Mouse (Mus musculus): ENCODE data around the gene Slc26a10. TPM values are rescaled to one million over a fixed set of nuclear protein-coding genes. Genes with fewer than 3 reads are reported as not detected.
"Not testable (repeated sequence)": the region's sequence is repeated elsewhere in the genome, so short reads cannot be mapped to it uniquely, and the experiment has no call there.

The Slc26a10 gene
- polyA plus RNA-seq, 1 experiment from 2014 or later, result 1.1 TPM

GRCm38 (mm10) chr10:127194428-127195327, 14.2 kb upstream of the Slc26a10 start:
- H3K9me3 ChIP-seq (ENCODE audit: control insufficient read depth, low read length), result no peaks in the 10 kb centered on the region
- H3K36me3 ChIP-seq (ENCODE audit: control insufficient read depth, insufficient read depth, low read length), result 0 out of 2 replicates have a peak, but pooled peaks cover 4% of the 10 kb centered on the region
- peak overlapping the region; percentile 94 for H3K27ac ChIP-seq (ENCODE audit: low read length)
- peak; percentile 53 for ATAC-seq (ENCODE audit: low read depth)
- peak overlapping the region; percentile 83 for H3K4me3 ChIP-seq (ENCODE audit: low read length)
- 5% methylated on average over 22 of the region's 22 CpGs for WGBS
- peak overlapping the region; percentile 88 for H3K4me2 ChIP-seq (ENCODE audit: low read depth, low read length)
- H3K27me3 ChIP-seq (ENCODE audit: control insufficient read depth, insufficient read depth, low read depth, low read length), result no peaks in the 10 kb centered on the region
- peak overlapping the region; percentile 89 for H3K9ac ChIP-seq (ENCODE audit: low read length)
- H3K4me1 ChIP-seq (replicated peaks; ENCODE audit: control insufficient read depth, insufficient read depth, low read length), result peaks cover 25% of the 10 kb centered on the region

GRCm38 (mm10) chr10:127193011-127193410, 12.6 kb upstream of the Slc26a10 start:
- Histone ChIP-seq H3K9ac (ENCODE audit: low read length) (no peak overlapping the region), H3K4me2 (ENCODE audit: low read depth, low read length) (no peak overlapping the region), H3K27me3 (ENCODE audit: control insufficient read depth, insufficient read depth, low read depth, low read length) (no peaks in the 10 kb centered on the region; the same call in 1 of the 2 replicates), H3K36me3 (ENCODE audit: control insufficient read depth, insufficient read depth, low read length) (0 out of 2 replicates have a peak, but pooled peaks cover 4% of the 10 kb centered on the region), H3K4me3 (ENCODE audit: low read length) (no peak overlapping the region), H3K4me1 (replicated peaks; ENCODE audit: control insufficient read depth, insufficient read depth, low read length) (peaks cover 38% of the 10 kb centered on the region), H3K27ac (ENCODE audit: low read length) (no peak overlapping the region), H3K9me3 (ENCODE audit: control insufficient read depth, low read length) (no peaks in the 10 kb centered on the region)
- ATAC-seq (ENCODE audit: low read depth), result no peak
- WGBS, result 81% methylated on average over 9 of the region's 9 CpGs

GRCm38 (mm10) chr10:127192057-127192328, 11.5 kb upstream of the Slc26a10 start:
- not testable (repeated sequence) for H3K4me2 ChIP-seq (ENCODE audit: low read depth, low read length); H3K27ac ChIP-seq (ENCODE audit: low read length); ATAC-seq (ENCODE audit: low read depth); H3K9ac ChIP-seq (ENCODE audit: low read length); H3K36me3 ChIP-seq (ENCODE audit: control insufficient read depth, insufficient read depth, low read length); H3K9me3 ChIP-seq (ENCODE audit: control insufficient read depth, low read length); H3K4me3 ChIP-seq (ENCODE audit: low read length); H3K27me3 ChIP-seq (ENCODE audit: control insufficient read depth, insufficient read depth, low read depth, low read length)
- peaks cover 38% of the 10 kb centered on the region for H3K4me1 ChIP-seq (replicated peaks; ENCODE audit: control insufficient read depth, insufficient read depth, low read length)
- WGBS, result 80% methylated on average over 1 of the region's 1 CpGs

- no peak overlapping the region for H3K9ac ChIP-seq (ENCODE audit: low read length)
- no peak overlapping the region for H3K4me2 ChIP-seq (ENCODE audit: low read depth, low read length)
- H3K9me3 ChIP-seq (ENCODE audit: control insufficient read depth, low read length), result 0 out of 2 replicates have a peak, but pooled peaks cover 3% of the 10 kb centered on the region
- no peak overlapping the region for H3K4me3 ChIP-seq (ENCODE audit: low read length)
- WGBS, result 72% methylated on average over 19 of the region's 19 CpGs
- H3K27ac ChIP-seq (ENCODE audit: low read length), result no peak overlapping the region
- peaks cover 10% of the 10 kb centered on the region for H3K36me3 ChIP-seq (ENCODE audit: control insufficient read depth, insufficient read depth, low read length)
- H3K27me3 ChIP-seq (ENCODE audit: control insufficient read depth, insufficient read depth, low read depth, low read length), result no peaks in the 10 kb centered on the region; the same call in 1 of the 2 replicates
- peaks cover 36% of the 10 kb centered on the region for H3K4me1 ChIP-seq (replicated peaks; ENCODE audit: control insufficient read depth, insufficient read depth, low read length)
- ATAC-seq (ENCODE audit: low read depth), result no peak
Measured at GRCm38 (mm10) chr10:127191191-127192056, 11.0 kb upstream of the Slc26a10 start.

- no peaks in the 10 kb centered on the region; the same call in 1 of the 2 replicates for H3K27me3 ChIP-seq (ENCODE audit: control insufficient read depth, insufficient read depth, low read depth, low read length)
- WGBS, result 37% methylated on average over 13 of the region's 14 CpGs
- peaks cover 35% of the 10 kb centered on the region for H3K4me1 ChIP-seq (replicated peaks; ENCODE audit: control insufficient read depth, insufficient read depth, low read length)
- peak overlapping the region; percentile 67 for H3K4me3 ChIP-seq (ENCODE audit: low read length)
- peaks cover 10% of the 10 kb centered on the region for H3K36me3 ChIP-seq (ENCODE audit: control insufficient read depth, insufficient read depth, low read length)
- H3K4me2 ChIP-seq (ENCODE audit: low read depth, low read length), result peak overlapping the region; percentile 94
- ATAC-seq (ENCODE audit: low read depth), result no peak
- 0 out of 2 replicates have a peak, but pooled peaks cover 3% of the 10 kb centered on the region for H3K9me3 ChIP-seq (ENCODE audit: control insufficient read depth, low read length)
- peak overlapping the region; percentile 82 for H3K9ac ChIP-seq (ENCODE audit: low read length)
- H3K27ac ChIP-seq (ENCODE audit: low read length), result peak overlapping the region; percentile 93
Measured at GRCm38 (mm10) chr10:127190398-127191190, 10.1 kb upstream of the Slc26a10 start.

GRCm38 (mm10) chr10:127189651-127190381, 9.4 kb upstream of the Slc26a10 start, which contains the start of gene Arhgef25:
TSS of gene Arhgef25 (minus strand) at chr10:127190083.
- H3K9me3 ChIP-seq (ENCODE audit: control insufficient read depth, low read length), result 0 out of 2 replicates have a peak, but pooled peaks cover 3% of the 10 kb centered on the region
- peaks cover 10% of the 10 kb centered on the region for H3K36me3 ChIP-seq (ENCODE audit: control insufficient read depth, insufficient read depth, low read length)
- 2% methylated on average over 35 of the region's 35 CpGs for WGBS
- ATAC-seq (ENCODE audit: low read depth), result peak; percentile 66
- H3K4me3 ChIP-seq (ENCODE audit: low read length), result peak within 1 kb of the TSS; percentile 67
- H3K9ac ChIP-seq (ENCODE audit: low read length), result peak within 1 kb of the TSS; percentile 82
- H3K4me1 ChIP-seq (replicated peaks; ENCODE audit: control insufficient read depth, insufficient read depth, low read length), result peaks cover 35% of the 10 kb centered on the region
- H3K4me2 ChIP-seq (ENCODE audit: low read depth, low read length), result peak within 1 kb of the TSS; percentile 94
- H3K27me3 ChIP-seq (ENCODE audit: control insufficient read depth, insufficient read depth, low read depth, low read length), result peaks cover 3% of the 10 kb centered on the region; the same call in 1 of the 2 replicates
- peak within 1 kb of the TSS; percentile 93 for H3K27ac ChIP-seq (ENCODE audit: low read length)

- peak overlapping the region; percentile 94 for H3K4me2 ChIP-seq (ENCODE audit: low read depth, low read length)
- ATAC-seq (ENCODE audit: low read depth), result peak; percentile 12
- 0 out of 2 replicates have a peak, but pooled peaks cover 3% of the 10 kb centered on the region for H3K9me3 ChIP-seq (ENCODE audit: control insufficient read depth, low read length)
- WGBS, result under 1% methylated on average over 26 of the region's 26 CpGs
- H3K4me1 ChIP-seq (replicated peaks; ENCODE audit: control insufficient read depth, insufficient read depth, low read length), result peaks cover 31% of the 10 kb centered on the region
- peak overlapping the region; percentile 82 for H3K9ac ChIP-seq (ENCODE audit: low read length)
- H3K36me3 ChIP-seq (ENCODE audit: control insufficient read depth, insufficient read depth, low read length), result peaks cover 10% of the 10 kb centered on the region
- peak overlapping the region; percentile 67 for H3K4me3 ChIP-seq (ENCODE audit: low read length)
- peak overlapping the region; percentile 93 for H3K27ac ChIP-seq (ENCODE audit: low read length)
- H3K27me3 ChIP-seq (ENCODE audit: control insufficient read depth, insufficient read depth, low read depth, low read length), result peaks cover 3% of the 10 kb centered on the region; the same call in 1 of the 2 replicates
Measured at GRCm38 (mm10) chr10:127189116-127189650, 8.7 kb upstream of the Slc26a10 start.
